Mouse (Mus musculus) embryonic facial prominence, embryonic 10.5 days (tissue): ENCODE data around the gene Mnat1. TPM values are rescaled to one million over a fixed set of nuclear protein-coding genes. Genes with fewer than 3 reads are reported as not detected.
"Not testable (repeated sequence)": the region's sequence is repeated elsewhere in the genome, so short reads cannot be mapped to it uniquely, and the experiment has no call there.

ENCODE experiments used
- DNase-seq: peaks from one replicate; pipeline ENCODE4 v3.0.0-alpha.2; 2017; ENCODE audit warnings: low spot score
- H3K27ac ChIP-seq: fragments of 300-500 bp; sonication (generic); replicated peaks from 2 replicates; pipeline ENCODE4 v1.5.1; 2016; ENCODE audit warnings: mild to moderate bottlenecking
- H3K27me3 ChIP-seq: fragments of 300-500 bp; sonication (generic); replicated peaks from 2 replicates; pipeline ENCODE4 v1.6.1; 2016; ENCODE audit warnings: low read depth, mild to moderate bottlenecking; ENCODE audit not compliant: poor library complexity, severe bottlenecking
- H3K36me3 ChIP-seq: fragments of 300-500 bp; sonication (generic); replicated peaks from 2 replicates; pipeline ENCODE4 v1.6.1; 2016; ENCODE audit warnings: mild to moderate bottlenecking, moderate library complexity
- H3K4me1 ChIP-seq: fragments of 300-500 bp; sonication (generic); 2 replicates; pipeline ENCODE4 v1.6.1; 2016
- H3K4me3 ChIP-seq: fragments of 300-500 bp; sonication (generic); 2 replicates; pipeline ENCODE4 v1.5.1; 2016; ENCODE audit warnings: mild to moderate bottlenecking, moderate library complexity
- H3K9me3 ChIP-seq: fragments of 300-500 bp; sonication (generic); 2 replicates; pipeline ENCODE4 v1.6.1; 2016; ENCODE audit warnings: mild to moderate bottlenecking
- WGBS: fragments of 180-500 bp; shearing (Covaris S2); methylation state at CpG from one replicate; pipeline ENCODE4 v1.1.7; 2016; 5-methylcytosine and 5-hydroxymethylcytosine counted together
- polyA plus RNA-seq: library from polyadenylated mRNA; unstranded; fragments of >200 nt; fragmentation: Nextera tagmentation; extraction: Ambion mirVana; gene quantifications from 2 replicates; pipeline ENCODE4 v1.2.1, GENCODE M21; 2016

Mnat1 gene
- 40.7 and 40.8 TPM in 2 replicates for polyA plus RNA-seq

DNA sequence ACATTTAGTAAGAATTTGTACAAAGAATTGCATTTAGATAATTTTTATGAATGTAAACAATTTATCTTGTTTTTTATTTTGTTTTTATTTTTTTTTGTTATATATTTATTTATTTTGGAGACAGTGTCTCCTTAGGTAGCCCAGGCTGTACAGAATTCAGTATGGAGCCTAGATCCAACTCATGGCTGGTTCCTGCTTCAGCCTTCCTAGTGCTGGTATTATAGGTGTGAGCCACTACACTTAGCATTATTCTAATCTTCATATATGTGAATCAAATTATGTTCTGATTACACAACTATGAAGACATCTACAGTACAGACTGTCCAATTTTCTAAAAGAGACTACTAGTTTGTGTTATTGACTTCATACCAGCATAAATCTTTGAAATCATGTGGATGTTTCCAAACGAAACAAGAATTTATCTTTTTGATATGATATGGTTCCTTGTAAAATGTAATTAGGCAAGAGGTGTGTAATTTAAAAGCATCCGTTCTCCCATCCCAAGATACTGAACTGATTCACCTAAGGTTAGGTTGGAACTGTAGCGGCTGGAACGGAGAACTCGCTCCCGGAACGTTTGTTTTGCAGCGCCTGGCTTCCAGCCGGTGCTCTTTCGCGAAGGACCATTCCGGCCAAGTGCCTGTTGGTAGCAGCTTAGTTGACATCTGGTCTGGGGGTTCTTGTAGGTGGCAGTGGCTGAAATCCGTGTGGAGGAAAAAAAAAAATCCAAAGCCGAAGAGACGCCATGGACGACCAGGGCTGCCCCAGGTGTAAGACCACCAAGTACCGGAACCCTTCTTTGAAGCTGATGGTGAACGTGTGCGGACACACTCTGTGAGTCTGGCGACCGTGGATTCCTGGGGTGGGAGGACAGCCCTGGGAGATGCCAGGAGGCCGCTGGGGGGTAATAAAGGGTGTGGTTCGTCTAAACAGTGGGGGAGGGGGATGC is at the start of gene Mnat1:
TSS of gene Mnat1 (plus strand) at position 625 of the 949 bp plus-strand sequence.
- peak; percentile 87 for DNase-seq
- Histone ChIP-seq H3K27me3 (no peaks in the 10 kb centered on the region), H3K9me3 (no peaks in the 10 kb centered on the region), H3K36me3 (no peaks in the 10 kb centered on the region), H3K4me1 (peaks cover 11% of the 10 kb centered on the region), H3K4me3 (peak within 1 kb of the TSS; percentile 83), H3K27ac (peak within 1 kb of the TSS; percentile 89)
- 2% methylated on average over 23 of the region's 23 CpGs for WGBS

DNA sequence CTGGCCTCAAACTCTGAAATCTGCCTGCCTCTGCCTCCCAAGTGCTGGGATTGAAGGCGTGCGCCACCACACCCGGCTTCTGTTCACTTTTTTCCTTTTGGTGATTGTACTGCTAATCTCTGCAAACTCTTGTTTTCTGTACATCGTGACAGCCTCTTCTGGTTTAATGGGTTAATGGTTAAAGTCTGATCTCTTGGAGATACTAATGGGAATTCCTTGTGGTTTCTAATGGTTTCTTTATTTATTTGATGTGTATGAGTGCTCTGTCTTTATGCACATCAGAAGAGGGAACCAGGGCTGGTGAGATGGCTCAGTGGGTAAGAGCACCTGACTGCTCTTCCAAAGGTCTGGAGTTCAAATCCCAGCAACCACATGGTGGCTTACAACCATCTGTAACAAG is 41.7 kb upstream of the Mnat1 start:
- H3K9me3 ChIP-seq, H3K4me3 ChIP-seq, H3K36me3 ChIP-seq, DNase-seq, H3K27ac ChIP-seq, H3K4me1 ChIP-seq, H3K27me3 ChIP-seq: not testable (repeated sequence)
- WGBS: 90% methylated on average over 4 of the region's 4 CpGs

- no peaks in the 10 kb centered on the region for H3K27me3 ChIP-seq
- no peak for DNase-seq
- H3K4me1 ChIP-seq: no peaks in the 10 kb centered on the region
- WGBS: 80% methylated on average over 4 of the region's 4 CpGs
- H3K4me3 ChIP-seq: no peak overlapping the region
- no peaks in the 10 kb centered on the region for H3K9me3 ChIP-seq
- H3K36me3 ChIP-seq: no peaks in the 10 kb centered on the region
- H3K27ac ChIP-seq: no peak overlapping the region
Observed at GRCm38 (mm10) chr12:73083773-73084172, 39.7 kb upstream of the Mnat1 start.

- 28% methylated on average over 11 of the region's 11 CpGs for WGBS
- DNase-seq: no peak
Observed at GRCm38 (mm10) chr12:73085739-73086630, 37.5 kb upstream of the Mnat1 start.

GRCm38 (mm10) chr12:73087086-73087485 is 36.4 kb upstream of the Mnat1 start:
- DNase-seq: no peak
- Histone ChIP-seq H3K36me3 (no peaks in the 10 kb centered on the region), H3K4me1 (no peaks in the 10 kb centered on the region), H3K9me3 (no peaks in the 10 kb centered on the region), H3K27ac (no peak overlapping the region), H3K27me3 (no peaks in the 10 kb centered on the region), H3K4me3 (no peak overlapping the region)
- 71% methylated on average over 7 of the region's 7 CpGs for WGBS

More at GRCm38 (mm10) chr12:73085739-73086630, 37.5 kb upstream of the Mnat1 start:
- H3K27ac ChIP-seq: no peak overlapping the region
- H3K36me3 ChIP-seq: no peaks in the 10 kb centered on the region
- H3K4me3 ChIP-seq: no peak overlapping the region
- no peaks in the 10 kb centered on the region for H3K27me3 ChIP-seq
- H3K4me1 ChIP-seq: no peaks in the 10 kb centered on the region
- no peaks in the 10 kb centered on the region for H3K9me3 ChIP-seq

- Histone ChIP-seq H3K36me3 (no peaks in the 10 kb centered on the region), H3K27ac (no peak overlapping the region), H3K4me3 (no peak overlapping the region), H3K27me3 (no peaks in the 10 kb centered on the region), H3K4me1 (no peaks in the 10 kb centered on the region), H3K9me3 (no peaks in the 10 kb centered on the region)
- WGBS: 74% methylated on average over 5 of the region's 5 CpGs
- DNase-seq: no peak
Observed at GRCm38 (mm10) chr12:73088500-73088899, 35.0 kb upstream of the Mnat1 start.

- 66% methylated on average over 5 of the region's 5 CpGs for WGBS
- H3K27ac ChIP-seq: no peak overlapping the region
- DNase-seq: no peak
- H3K4me3 ChIP-seq: no peak overlapping the region
- no peaks in the 10 kb centered on the region for H3K36me3 ChIP-seq
- no peaks in the 10 kb centered on the region for H3K9me3 ChIP-seq
- H3K4me1 ChIP-seq: no peaks in the 10 kb centered on the region
- no peaks in the 10 kb centered on the region for H3K27me3 ChIP-seq
Observed at GRCm38 (mm10) chr12:73088911-73089310, 34.6 kb upstream of the Mnat1 start.

- 79% methylated on average over 7 of the region's 7 CpGs for WGBS
- H3K4me1 ChIP-seq: no peaks in the 10 kb centered on the region
- no peak overlapping the region for H3K4me3 ChIP-seq
- no peak for DNase-seq
- no peaks in the 10 kb centered on the region for H3K27me3 ChIP-seq
- H3K9me3 ChIP-seq: no peaks in the 10 kb centered on the region
- H3K36me3 ChIP-seq: no peaks in the 10 kb centered on the region
- H3K27ac ChIP-seq: no peak overlapping the region
Observed at GRCm38 (mm10) chr12:73090672-73091335, 32.7 kb upstream of the Mnat1 start.

- H3K4me1 ChIP-seq: no peaks in the 10 kb centered on the region
- 0 out of 2 replicates have a peak, but pooled peaks cover 7% of the 10 kb centered on the region for H3K36me3 ChIP-seq
- H3K4me3 ChIP-seq: no peak overlapping the region
- no peak for DNase-seq
- 75% methylated on average over 2 of the region's 2 CpGs for WGBS
- H3K9me3 ChIP-seq: no peaks in the 10 kb centered on the region
- H3K27me3 ChIP-seq: no peaks in the 10 kb centered on the region
- H3K27ac ChIP-seq: no peak overlapping the region
Observed at GRCm38 (mm10) chr12:73094189-73094588, 29.3 kb upstream of the Mnat1 start.

DNA sequence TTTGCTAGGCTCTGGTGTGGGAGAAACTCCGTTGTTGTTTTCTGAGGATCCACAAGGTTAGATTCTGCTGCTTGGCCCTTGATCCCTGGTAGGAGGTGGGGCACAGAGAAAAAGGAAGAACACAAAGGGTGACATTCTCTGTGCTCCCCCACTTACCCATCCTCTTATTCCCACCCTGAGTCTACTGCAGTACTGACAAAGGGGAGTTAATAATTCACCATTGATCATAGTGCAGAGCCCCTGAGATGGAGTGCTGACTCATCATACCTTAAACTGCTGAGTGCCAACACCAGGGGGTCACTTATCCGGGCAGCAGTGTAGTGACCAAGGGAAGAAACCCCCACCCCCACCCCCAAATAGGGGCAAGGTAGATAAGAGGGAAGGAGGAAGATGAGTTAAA is 28.9 kb upstream of the Mnat1 start:
- Histone ChIP-seq H3K4me3 (no peak overlapping the region), H3K27ac (no peak overlapping the region), H3K4me1 (no peaks in the 10 kb centered on the region), H3K27me3 (no peaks in the 10 kb centered on the region), H3K9me3 (no peaks in the 10 kb centered on the region), H3K36me3 (peaks cover 10% of the 10 kb centered on the region; the same call in 1 of the 2 replicates)
- DNase-seq: no peak
- 34% methylated on average over 2 of the region's 2 CpGs for WGBS

- H3K27ac ChIP-seq, H3K4me3 ChIP-seq, H3K27me3 ChIP-seq, H3K4me1 ChIP-seq, H3K9me3 ChIP-seq, DNase-seq: not testable (repeated sequence)
- 92% methylated on average over 5 of the region's 5 CpGs for WGBS
- H3K36me3 ChIP-seq: peaks cover 25% of the 10 kb centered on the region
Observed at GRCm38 (mm10) chr12:73096177-73096576, 27.3 kb upstream of the Mnat1 start.

DNA sequence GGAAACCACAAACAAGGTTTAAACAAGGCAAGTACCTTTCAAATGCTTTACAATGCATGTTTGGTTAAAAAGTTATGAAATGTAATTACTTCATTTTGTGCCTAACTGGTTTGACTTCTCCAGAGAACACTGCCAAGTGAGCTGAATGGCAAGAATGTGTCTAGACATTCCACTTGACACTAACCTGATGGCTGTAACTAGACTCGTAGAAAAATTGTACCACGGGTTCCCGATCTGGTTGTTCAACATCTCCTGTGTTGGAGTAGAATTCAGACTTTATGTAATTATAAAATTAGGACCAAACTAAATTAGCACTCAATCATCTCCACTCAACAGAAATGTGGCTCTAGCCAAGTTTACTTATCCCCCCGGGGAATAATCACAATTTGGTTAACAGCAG is 24.9 kb upstream of the Mnat1 start:
- Histone ChIP-seq H3K27ac (no peak overlapping the region), H3K4me3 (no peak overlapping the region), H3K36me3 (peaks cover 49% of the 10 kb centered on the region), H3K4me1 (peaks cover 6% of the 10 kb centered on the region), H3K27me3 (no peaks in the 10 kb centered on the region), H3K9me3 (peaks cover 5% of the 10 kb centered on the region; the same call in 1 of the 2 replicates)
- 88% methylated on average over 4 of the region's 4 CpGs for WGBS
- DNase-seq: no peak
